Mouse (Mus musculus): Measurements from ENCODE around the gene Sema3d. TPM values are rescaled to one million over a fixed set of nuclear protein-coding genes. Genes with fewer than 3 reads are reported as not detected.

Gene Sema3d
- not detected in 2 replicates for polyA plus RNA-seq (2012; ENCODE audit: insufficient read depth, insufficient read length, missing spikeins)

GRCm38 (mm10) chr5:12383133-12383959 is at the start of gene Sema3d:
TSS of gene Sema3d (plus strand) at chr5:12383385.
- TF ChIP-seq POLR2A (IDR thresholded peaks at IDR 0.05; ENCODE audit: borderline replicate concordance, low read depth, low read length) (no peak), CTCF (IDR thresholded peaks at IDR 0.05; ENCODE audit: low read depth, low read length) (no peak)
- Histone ChIP-seq H3K4me3 (ENCODE audit: insufficient read depth, low read length) (no peak within 1 kb of the TSS), H3K4me1 (ENCODE audit: control insufficient read depth, insufficient read depth, low read length) (no peaks in the 10 kb centered on the region), H3K27ac (ENCODE audit: insufficient read depth, low read depth, low read length) (no peak within 1 kb of the TSS)

- no peaks in the 10 kb centered on the region for H3K4me1 ChIP-seq (ENCODE audit: control insufficient read depth, insufficient read depth, low read length)
- no peak overlapping the region for H3K27ac ChIP-seq (ENCODE audit: insufficient read depth, low read depth, low read length)
- TF ChIP-seq CTCF (IDR thresholded peaks at IDR 0.05; ENCODE audit: low read depth, low read length) = no peak
- TF ChIP-seq POLR2A (IDR thresholded peaks at IDR 0.05; ENCODE audit: borderline replicate concordance, low read depth, low read length) = no peak
- no peak overlapping the region for H3K4me3 ChIP-seq (ENCODE audit: insufficient read depth, low read length)
These were observed 5.9 kb upstream of the Sema3d start for GRCm38 (mm10) chr5:12377261-12377660.

- TF ChIP-seq CTCF (IDR thresholded peaks at IDR 0.05; ENCODE audit: low read depth, low read length) = no peak
- no peak for TF ChIP-seq POLR2A (IDR thresholded peaks at IDR 0.05; ENCODE audit: borderline replicate concordance, low read depth, low read length)
- H3K4me1 ChIP-seq (ENCODE audit: control insufficient read depth, insufficient read depth, low read length) = no peaks in the 10 kb centered on the region
These were observed 4.3 kb upstream of the Sema3d start for GRCm38 (mm10) chr5:12378900-12379299.

GRCm38 (mm10) chr5:12382010-12382409 is 1.2 kb upstream of the Sema3d start:
- no peak overlapping the region for H3K27ac ChIP-seq (ENCODE audit: insufficient read depth, low read depth, low read length)
- TF ChIP-seq POLR2A (IDR thresholded peaks at IDR 0.05; ENCODE audit: borderline replicate concordance, low read depth, low read length) = no peak
- no peak for TF ChIP-seq CTCF (IDR thresholded peaks at IDR 0.05; ENCODE audit: low read depth, low read length)
- H3K4me1 ChIP-seq (ENCODE audit: control insufficient read depth, insufficient read depth, low read length) = no peaks in the 10 kb centered on the region
- H3K4me3 ChIP-seq (ENCODE audit: insufficient read depth, low read length) = no peak overlapping the region

More at GRCm38 (mm10) chr5:12378900-12379299, 4.3 kb upstream of the Sema3d start:
- Histone ChIP-seq H3K27ac (ENCODE audit: insufficient read depth, low read depth, low read length) (no peak overlapping the region), H3K4me3 (ENCODE audit: insufficient read depth, low read length) (no peak overlapping the region)

GRCm38 (mm10) chr5:12383960-12384285 is 738 bp downstream of the Sema3d start:
- no peaks in the 10 kb centered on the region for H3K4me1 ChIP-seq (ENCODE audit: control insufficient read depth, insufficient read depth, low read length)
- TF ChIP-seq CTCF (IDR thresholded peaks at IDR 0.05; ENCODE audit: low read depth, low read length) = no peak
- TF ChIP-seq POLR2A (IDR thresholded peaks at IDR 0.05; ENCODE audit: borderline replicate concordance, low read depth, low read length) = no peak
- no peak overlapping the region for H3K27ac ChIP-seq (ENCODE audit: insufficient read depth, low read depth, low read length)
- H3K4me3 ChIP-seq (ENCODE audit: insufficient read depth, low read length) = no peak overlapping the region

GRCm38 (mm10) chr5:12392667-12393066 is 9.5 kb downstream of the Sema3d start:
- Histone ChIP-seq H3K27ac (ENCODE audit: insufficient read depth, low read depth, low read length) (no peak overlapping the region), H3K4me3 (ENCODE audit: insufficient read depth, low read length) (no peak overlapping the region), H3K4me1 (ENCODE audit: control insufficient read depth, insufficient read depth, low read length) (no peaks in the 10 kb centered on the region)
- TF ChIP-seq CTCF (IDR thresholded peaks at IDR 0.05; ENCODE audit: low read depth, low read length) (no peak), POLR2A (IDR thresholded peaks at IDR 0.05; ENCODE audit: borderline replicate concordance, low read depth, low read length) (no peak)

GRCm38 (mm10) chr5:12399271-12399670 is 16.1 kb downstream of the Sema3d start:
- H3K27ac ChIP-seq (ENCODE audit: insufficient read depth, low read depth, low read length) = no peak overlapping the region
- no peak overlapping the region for H3K4me3 ChIP-seq (ENCODE audit: insufficient read depth, low read length)
- TF ChIP-seq POLR2A (IDR thresholded peaks at IDR 0.05; ENCODE audit: borderline replicate concordance, low read depth, low read length) (no peak), CTCF (IDR thresholded peaks at IDR 0.05; ENCODE audit: low read depth, low read length) (no peak)

GRCm38 (mm10) chr5:12404229-12404628 is 21.0 kb downstream of the Sema3d start:
- no peaks in the 10 kb centered on the region for H3K4me1 ChIP-seq (ENCODE audit: control insufficient read depth, insufficient read depth, low read length)
- H3K4me3 ChIP-seq (ENCODE audit: insufficient read depth, low read length) = no peak overlapping the region
- no peak overlapping the region for H3K27ac ChIP-seq (ENCODE audit: insufficient read depth, low read depth, low read length)
- no peak for TF ChIP-seq POLR2A (IDR thresholded peaks at IDR 0.05; ENCODE audit: borderline replicate concordance, low read depth, low read length)
- TF ChIP-seq CTCF (IDR thresholded peaks at IDR 0.05; ENCODE audit: low read depth, low read length) = no peak

More at GRCm38 (mm10) chr5:12399271-12399670, 16.1 kb downstream of the Sema3d start:
- no peaks in the 10 kb centered on the region for H3K4me1 ChIP-seq (ENCODE audit: control insufficient read depth, insufficient read depth, low read length)

GRCm38 (mm10) chr5:12412595-12412994 is 29.4 kb downstream of the Sema3d start:
- no peak overlapping the region for H3K27ac ChIP-seq (ENCODE audit: insufficient read depth, low read depth, low read length)
- TF ChIP-seq CTCF (IDR thresholded peaks at IDR 0.05; ENCODE audit: low read depth, low read length) = no peak
- no peak for TF ChIP-seq POLR2A (IDR thresholded peaks at IDR 0.05; ENCODE audit: borderline replicate concordance, low read depth, low read length)
- H3K4me1 ChIP-seq (ENCODE audit: control insufficient read depth, insufficient read depth, low read length) = no peaks in the 10 kb centered on the region
- no peak overlapping the region for H3K4me3 ChIP-seq (ENCODE audit: insufficient read depth, low read length)

- no peaks in the 10 kb centered on the region for H3K4me1 ChIP-seq (ENCODE audit: control insufficient read depth, insufficient read depth, low read length)
- no peak for TF ChIP-seq POLR2A (IDR thresholded peaks at IDR 0.05; ENCODE audit: borderline replicate concordance, low read depth, low read length)
- no peak for TF ChIP-seq CTCF (IDR thresholded peaks at IDR 0.05; ENCODE audit: low read depth, low read length)
- H3K27ac ChIP-seq (ENCODE audit: insufficient read depth, low read depth, low read length) = no peak overlapping the region
- H3K4me3 ChIP-seq (ENCODE audit: insufficient read depth, low read length) = no peak overlapping the region
These were observed 40.1 kb downstream of the Sema3d start for GRCm38 (mm10) chr5:12423264-12423663.

Measured in bone marrow macrophage, adult 2 months (primary cell).